Mouse (Mus musculus) neutrophil, adult 5-6 weeks (primary cell): Measurements from ENCODE around the gene Lhx8. TPM values are rescaled to one million over a fixed set of nuclear protein-coding genes. Genes with fewer than 3 reads are reported as not detected.

Source experiments
- ATAC-seq: fragments of 151-379, 151-347 bp; 2 replicates; pipeline ENCODE4 v1.8.0; 2017; ENCODE audit warnings: mild to moderate bottlenecking, moderate TSS enrichment; ENCODE audit not compliant: insufficient number of reproducible peaks, poor library complexity, low FRiP score, severe bottlenecking; ENCODE audit errors: extremely low read depth
- total RNA-seq: library from RNA; stranded (forward); fragments of 200-1000 nt; gene quantifications from 2 replicates; pipeline ENCODE4 v1.2.3, GENCODE M21; 2017

The Lhx8 gene
- total RNA-seq, 1 experiment from 2014 or later, result not detected

- no peak for ATAC-seq
Measured at GRCm38 (mm10) chr3:154327883-154328720, 2.4 kb downstream of the Lhx8 start.

GRCm38 (mm10) chr3:154327110-154327882, 3.2 kb downstream of the Lhx8 start:
- no peak for ATAC-seq

DNA sequence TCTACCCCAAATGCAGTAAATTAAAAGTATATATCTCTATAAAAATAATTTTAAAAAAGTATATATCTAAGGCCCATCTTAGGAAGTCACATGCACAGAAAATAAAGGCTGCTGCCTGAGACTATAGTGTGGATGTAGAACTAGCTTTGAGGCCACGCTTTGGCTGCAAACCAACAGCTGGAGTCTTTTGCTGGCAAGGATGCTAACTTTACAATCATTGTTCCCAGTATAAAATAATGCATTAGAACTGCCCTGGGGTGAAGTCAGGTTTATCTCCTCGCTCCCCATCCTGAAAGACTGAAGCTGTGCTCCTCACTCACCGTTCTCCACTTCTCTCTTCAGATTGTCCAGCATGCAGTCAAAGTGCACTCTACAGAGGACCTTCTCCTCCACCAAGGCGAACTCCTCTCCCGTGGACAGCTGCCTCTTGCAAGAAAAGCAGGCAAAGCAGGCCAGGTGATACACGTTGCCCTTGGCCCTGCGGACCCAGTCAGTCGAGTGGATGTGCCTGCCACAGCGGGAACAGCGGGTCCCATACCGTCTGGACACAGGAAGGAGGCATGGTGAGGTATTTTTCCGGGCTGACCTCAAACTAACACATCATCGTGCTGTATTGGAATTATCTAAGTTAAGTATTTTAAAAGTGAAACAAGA, 8.4 kb downstream of the Lhx8 start:
- ATAC-seq, result no peak

- no peak for ATAC-seq
Measured at GRCm38 (mm10) chr3:154317651-154318248, 12.7 kb downstream of the Lhx8 start.

DNA sequence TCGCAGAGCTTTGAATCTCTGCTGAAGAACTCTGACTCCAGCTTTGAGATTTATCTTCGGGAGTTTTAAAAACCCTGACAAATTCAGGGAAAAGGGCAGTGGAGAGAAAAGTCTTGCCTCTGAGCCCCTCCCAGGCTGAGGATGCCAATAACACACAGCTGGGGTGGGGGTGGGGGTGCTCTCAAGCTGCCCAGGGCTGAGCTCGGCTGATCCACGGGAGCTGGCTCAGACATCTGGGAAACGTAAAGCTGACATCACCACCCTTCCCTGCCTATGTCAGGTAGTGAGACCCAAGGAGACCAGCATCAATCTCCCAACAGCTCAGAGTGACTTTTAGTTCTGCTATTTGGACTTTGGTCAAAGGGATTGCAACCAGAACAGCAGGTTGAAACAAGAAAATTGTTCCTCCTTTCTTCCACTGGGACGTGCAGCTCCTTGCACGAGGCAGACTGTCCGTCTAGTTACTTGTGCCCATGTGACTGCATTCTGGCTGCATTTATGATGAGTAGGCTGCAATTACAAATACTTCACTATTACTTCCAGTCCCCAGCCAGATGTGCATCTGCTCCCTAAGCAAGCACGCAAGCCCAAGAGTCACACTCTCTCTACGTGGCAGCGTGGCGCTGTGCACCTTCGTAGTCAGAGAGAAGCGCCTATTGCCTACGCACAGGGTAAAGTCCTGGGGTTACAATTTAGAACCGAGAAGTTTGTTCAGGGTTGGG, 25.1 kb downstream of the Lhx8 start:
- ATAC-seq, result no peak

DNA sequence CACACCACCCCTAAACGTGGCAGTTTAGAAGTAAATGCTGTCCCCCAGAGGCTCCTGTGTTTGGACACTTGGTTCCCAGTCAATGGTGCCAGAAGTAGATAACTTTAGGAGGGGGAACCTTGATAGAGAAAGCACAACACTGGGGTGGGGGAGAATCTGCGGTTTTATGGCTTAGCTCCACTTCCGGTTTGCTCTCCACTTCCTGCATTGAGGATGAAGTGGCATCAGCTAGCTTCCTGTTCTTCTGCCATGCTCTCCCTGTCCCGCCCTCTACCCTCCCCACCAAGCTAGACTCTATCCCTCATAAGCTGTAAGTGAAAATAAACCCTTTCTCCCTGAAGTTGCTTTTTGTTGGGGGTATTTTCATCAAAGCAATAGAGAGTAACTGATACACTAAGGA, 29.4 kb downstream of the Lhx8 start:
- no peak for ATAC-seq

- no peak for ATAC-seq
Measured at GRCm38 (mm10) chr3:154300006-154300405, 30.5 kb downstream of the Lhx8 start.

GRCm38 (mm10) chr3:154298490-154298889, 32.0 kb downstream of the Lhx8 start:
- no peak for ATAC-seq

DNA sequence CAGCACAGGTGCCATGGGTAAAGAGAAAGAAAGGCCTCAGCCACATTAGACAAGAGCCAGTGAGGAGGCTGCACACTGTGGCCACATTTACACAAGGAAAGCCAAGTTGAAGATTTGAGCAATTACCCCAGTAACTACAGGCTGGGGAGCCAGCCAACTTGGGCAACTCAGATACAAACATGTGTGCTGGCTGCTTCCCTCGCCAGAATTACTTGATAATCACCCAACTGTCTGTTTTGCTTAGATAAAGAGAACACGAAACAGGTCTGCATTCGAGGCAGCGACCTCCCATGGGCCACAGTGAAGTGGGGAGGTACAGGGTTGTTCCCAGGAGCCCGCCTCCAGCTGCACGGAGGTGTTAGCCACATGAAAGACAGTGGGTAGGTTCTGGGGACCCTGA, 33.0 kb downstream of the Lhx8 start:
- ATAC-seq, result no peak

GRCm38 (mm10) chr3:154294924-154295834, 35.3 kb downstream of the Lhx8 start:
- ATAC-seq, result no peak

DNA sequence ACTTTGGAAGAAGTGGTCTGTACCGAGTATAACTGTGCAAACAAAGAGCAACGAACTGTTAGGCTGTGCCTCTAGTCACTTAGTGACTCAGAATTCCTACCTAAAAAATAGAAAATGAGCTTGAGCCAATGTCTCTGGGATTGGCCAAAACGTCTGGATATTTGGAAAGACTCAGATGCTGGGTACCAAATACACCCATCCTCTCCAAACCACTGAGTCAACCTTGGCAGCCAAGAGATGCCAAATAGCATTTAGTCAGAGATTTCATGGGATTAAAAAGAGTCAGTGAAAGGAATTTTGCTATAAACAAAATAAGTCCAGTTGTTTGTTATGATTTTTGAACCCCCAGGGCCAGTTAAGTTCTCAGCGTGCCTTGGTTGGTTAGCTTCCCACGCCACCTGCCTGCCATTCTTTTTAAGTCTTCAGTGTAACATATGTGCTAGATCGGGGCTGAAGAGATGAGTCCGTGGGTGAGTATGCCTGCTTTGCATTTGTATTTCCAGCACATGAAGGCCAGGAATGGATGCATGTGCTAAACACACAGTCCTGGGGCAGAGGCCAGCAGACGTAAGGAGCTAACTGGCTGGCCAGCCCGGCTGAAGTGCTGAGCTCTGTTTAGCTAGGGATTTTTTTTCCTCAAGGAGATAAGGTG, 36.5 kb downstream of the Lhx8 start:
- no peak for ATAC-seq

DNA sequence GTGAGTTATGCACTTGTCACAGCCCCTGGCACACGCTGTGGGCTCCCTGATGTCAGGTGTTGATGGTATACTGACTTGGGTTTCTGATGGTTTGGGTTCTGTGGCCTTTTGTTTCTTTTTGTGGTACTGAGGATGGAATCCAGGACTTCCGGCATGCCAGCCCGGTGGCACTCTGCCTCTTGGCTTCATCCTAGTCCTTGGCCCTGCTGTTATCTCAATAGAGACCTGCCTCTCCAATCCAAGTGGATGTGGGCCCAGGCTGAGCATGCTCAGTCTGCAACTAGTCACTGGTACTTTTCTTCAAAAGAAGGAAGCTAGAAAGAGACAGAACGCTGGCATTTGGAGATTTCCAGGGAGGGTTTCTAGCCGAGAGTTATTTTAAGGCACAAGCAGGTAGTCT, 38.3 kb downstream of the Lhx8 start:
- ATAC-seq, result no peak

DNA sequence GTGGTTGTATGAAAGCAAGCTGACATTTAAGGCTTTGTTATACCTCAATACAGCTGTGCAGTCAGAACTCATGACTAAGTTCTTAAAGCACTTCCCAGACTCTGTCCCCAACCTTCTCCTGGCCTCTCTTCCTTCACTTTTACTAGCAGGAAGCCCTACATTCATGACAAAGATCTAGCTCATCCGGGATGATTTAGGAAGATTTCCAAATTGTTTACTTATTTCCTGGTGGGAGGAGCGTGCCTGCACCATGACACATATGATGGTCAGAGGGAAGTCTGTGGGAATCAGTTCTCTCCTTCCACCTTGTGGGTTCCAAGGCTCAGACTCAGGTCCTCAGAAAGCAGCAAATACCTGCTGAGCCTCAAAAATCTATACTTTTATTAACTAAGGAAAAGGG, 40.1 kb downstream of the Lhx8 start:
- ATAC-seq, result no peak

- no peak for ATAC-seq
Measured at GRCm38 (mm10) chr3:154288429-154289069, 41.9 kb downstream of the Lhx8 start.

DNA sequence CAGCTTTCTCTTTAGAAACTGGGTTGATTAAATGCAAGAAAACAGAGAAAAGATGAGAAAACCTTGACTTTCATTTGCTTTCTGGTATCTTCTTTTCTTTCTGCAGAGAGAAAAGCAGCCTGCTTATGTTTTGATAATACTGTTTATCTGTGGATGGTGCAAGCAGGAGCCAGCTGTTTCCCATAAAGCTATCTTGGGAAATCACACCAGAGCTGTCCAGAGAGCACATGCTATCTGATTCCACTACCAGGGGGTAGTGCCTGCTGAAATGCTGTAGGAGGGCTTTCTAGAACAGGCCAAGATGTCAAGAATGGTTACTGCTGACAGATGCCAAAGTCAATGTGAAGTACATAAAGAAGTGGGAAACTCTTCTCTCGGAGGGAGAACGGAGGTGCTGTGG, 43.2 kb downstream of the Lhx8 start:
- no peak for ATAC-seq

DNA sequence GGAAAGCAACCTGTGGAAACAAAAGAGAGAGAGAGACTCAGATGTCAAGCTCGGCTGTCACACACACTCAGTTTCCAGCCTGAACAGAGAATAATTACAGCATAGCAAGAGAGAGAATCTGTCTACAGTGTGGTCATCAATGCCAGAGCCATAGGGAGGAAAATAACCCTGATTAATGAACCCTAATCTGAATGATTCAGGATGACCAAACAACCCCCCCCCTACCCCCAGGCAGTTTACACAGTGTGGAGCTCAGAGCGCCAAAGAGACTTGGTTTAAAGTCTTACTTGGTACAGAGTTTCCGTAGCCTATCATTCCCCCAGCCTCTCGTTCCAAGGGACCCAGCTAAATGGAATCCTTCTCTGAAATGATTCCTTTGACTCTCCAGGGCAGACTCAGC, 45.1 kb downstream of the Lhx8 start:
- no peak for ATAC-seq

GRCm38 (mm10) chr3:154284260-154284659, 46.2 kb downstream of the Lhx8 start:
- no peak for ATAC-seq
